Mouse (Mus musculus): ENCODE results near the gene Fndc3b. TPM values are rescaled to one million over a fixed set of nuclear protein-coding genes. Genes with fewer than 3 reads are reported as not detected.
A peak's percentile ranks its signal among the peaks of the same experiment; 100 is the strongest.

Fndc3b gene
- polyA plus RNA-seq, 1 experiment from 2014 or later: 6.7 TPM

- H3K27ac ChIP-seq (ENCODE audit: low read length): no peak overlapping the region
- no peaks in the 10 kb centered on the region for H3K36me3 ChIP-seq (ENCODE audit: control insufficient read depth, insufficient read depth)
- H3K4me1 ChIP-seq (replicated peaks; ENCODE audit: control insufficient read depth, insufficient read depth, low read length): no peaks in the 10 kb centered on the region
- H3K9me3 ChIP-seq (ENCODE audit: control insufficient read depth, low read length): no peaks in the 10 kb centered on the region
- H3K4me2 ChIP-seq (ENCODE audit: low read length): no peak overlapping the region
- no peak overlapping the region for H3K4me3 ChIP-seq (replicated peaks; ENCODE audit: low read length)
- WGBS: 94% methylated on average over 9 of the region's 9 CpGs
- no peaks in the 10 kb centered on the region for H3K27me3 ChIP-seq (replicated peaks; ENCODE audit: control insufficient read depth, insufficient read depth, low read length)
- H3K9ac ChIP-seq (replicated peaks; ENCODE audit: low read depth, low read length): no peak overlapping the region
- ATAC-seq: no peak
Measured at GRCm38 (mm10) chr3:27462316-27462902, 248.7 kb downstream of the Fndc3b start.

GRCm38 (mm10) chr3:27461861-27462260 lies 249.2 kb downstream of the Fndc3b start:
- no peak for ATAC-seq

GRCm38 (mm10) chr3:27461037-27461436 lies 250.1 kb downstream of the Fndc3b start:
- Histone ChIP-seq H3K4me1 (replicated peaks; ENCODE audit: control insufficient read depth, insufficient read depth, low read length) (no peaks in the 10 kb centered on the region), H3K4me2 (ENCODE audit: low read length) (no peak overlapping the region), H3K36me3 (ENCODE audit: control insufficient read depth, insufficient read depth) (no peaks in the 10 kb centered on the region), H3K9ac (replicated peaks; ENCODE audit: low read depth, low read length) (no peak overlapping the region), H3K4me3 (replicated peaks; ENCODE audit: low read length) (no peak overlapping the region), H3K9me3 (ENCODE audit: control insufficient read depth, low read length) (no peaks in the 10 kb centered on the region), H3K27me3 (replicated peaks; ENCODE audit: control insufficient read depth, insufficient read depth, low read length) (no peaks in the 10 kb centered on the region), H3K27ac (ENCODE audit: low read length) (no peak overlapping the region)
- ATAC-seq: peak; percentile 68
- 67% methylated on average over 1 of the region's 1 CpGs for WGBS

More at GRCm38 (mm10) chr3:27461861-27462260, 249.2 kb downstream of the Fndc3b start:
- no peaks in the 10 kb centered on the region for H3K9me3 ChIP-seq (ENCODE audit: control insufficient read depth, low read length)
- no peaks in the 10 kb centered on the region for H3K27me3 ChIP-seq (replicated peaks; ENCODE audit: control insufficient read depth, insufficient read depth, low read length)
- H3K9ac ChIP-seq (replicated peaks; ENCODE audit: low read depth, low read length): no peak overlapping the region
- no peak overlapping the region for H3K4me2 ChIP-seq (ENCODE audit: low read length)
- H3K4me3 ChIP-seq (replicated peaks; ENCODE audit: low read length): no peak overlapping the region
- H3K36me3 ChIP-seq (ENCODE audit: control insufficient read depth, insufficient read depth): no peaks in the 10 kb centered on the region
- H3K4me1 ChIP-seq (replicated peaks; ENCODE audit: control insufficient read depth, insufficient read depth, low read length): no peaks in the 10 kb centered on the region
- H3K27ac ChIP-seq (ENCODE audit: low read length): no peak overlapping the region
- WGBS: 89% methylated on average over 7 of the region's 7 CpGs

GRCm38 (mm10) chr3:27458416-27458815 lies 252.7 kb downstream of the Fndc3b start:
- H3K9me3 ChIP-seq (ENCODE audit: control insufficient read depth, low read length): no peaks in the 10 kb centered on the region
- no peak overlapping the region for H3K4me2 ChIP-seq (ENCODE audit: low read length)
- 81% methylated on average over 9 of the region's 9 CpGs for WGBS
- H3K27me3 ChIP-seq (replicated peaks; ENCODE audit: control insufficient read depth, insufficient read depth, low read length): no peaks in the 10 kb centered on the region
- H3K4me3 ChIP-seq (replicated peaks; ENCODE audit: low read length): no peak overlapping the region
- H3K27ac ChIP-seq (ENCODE audit: low read length): no peak overlapping the region
- H3K9ac ChIP-seq (replicated peaks; ENCODE audit: low read depth, low read length): no peak overlapping the region
- ATAC-seq: no peak
- 0 out of 2 replicates have a peak, but pooled peaks cover 2% of the 10 kb centered on the region for H3K36me3 ChIP-seq (ENCODE audit: control insufficient read depth, insufficient read depth)
- no peaks in the 10 kb centered on the region for H3K4me1 ChIP-seq (replicated peaks; ENCODE audit: control insufficient read depth, insufficient read depth, low read length)

GRCm38 (mm10) chr3:27456514-27456913 lies 254.6 kb downstream of the Fndc3b start:
- Histone ChIP-seq H3K4me2 (ENCODE audit: low read length) (no peak overlapping the region), H3K9me3 (ENCODE audit: control insufficient read depth, low read length) (no peaks in the 10 kb centered on the region), H3K27me3 (replicated peaks; ENCODE audit: control insufficient read depth, insufficient read depth, low read length) (no peaks in the 10 kb centered on the region), H3K36me3 (ENCODE audit: control insufficient read depth, insufficient read depth) (0 out of 2 replicates have a peak, but pooled peaks cover 2% of the 10 kb centered on the region), H3K27ac (ENCODE audit: low read length) (no peak overlapping the region), H3K4me3 (replicated peaks; ENCODE audit: low read length) (no peak overlapping the region), H3K9ac (replicated peaks; ENCODE audit: low read depth, low read length) (no peak overlapping the region), H3K4me1 (replicated peaks; ENCODE audit: control insufficient read depth, insufficient read depth, low read length) (no peaks in the 10 kb centered on the region)
- WGBS: 93% methylated on average over 14 of the region's 14 CpGs
- ATAC-seq: no peak

- Histone ChIP-seq H3K4me2 (ENCODE audit: low read length) (no peak overlapping the region), H3K27ac (ENCODE audit: low read length) (no peak overlapping the region), H3K4me3 (replicated peaks; ENCODE audit: low read length) (no peak overlapping the region), H3K9me3 (ENCODE audit: control insufficient read depth, low read length) (no peaks in the 10 kb centered on the region), H3K9ac (replicated peaks; ENCODE audit: low read depth, low read length) (no peak overlapping the region), H3K36me3 (ENCODE audit: control insufficient read depth, insufficient read depth) (peaks cover 2% of the 10 kb centered on the region; the same call in 1 of the 2 replicates), H3K4me1 (replicated peaks; ENCODE audit: control insufficient read depth, insufficient read depth, low read length) (no peaks in the 10 kb centered on the region), H3K27me3 (replicated peaks; ENCODE audit: control insufficient read depth, insufficient read depth, low read length) (no peaks in the 10 kb centered on the region)
- ATAC-seq: no peak
- 84% methylated on average over 8 of the region's 8 CpGs for WGBS
Measured at GRCm38 (mm10) chr3:27454402-27455195, 256.5 kb downstream of the Fndc3b start.

GRCm38 (mm10) chr3:27453453-27454098 lies 257.5 kb downstream of the Fndc3b start:
- ATAC-seq: no peak
- H3K9ac ChIP-seq (replicated peaks; ENCODE audit: low read depth, low read length): no peak overlapping the region
- peaks cover 2% of the 10 kb centered on the region; the same call in 1 of the 2 replicates for H3K36me3 ChIP-seq (ENCODE audit: control insufficient read depth, insufficient read depth)
- no peak overlapping the region for H3K27ac ChIP-seq (ENCODE audit: low read length)
- 90% methylated on average over 13 of the region's 13 CpGs for WGBS
- H3K4me3 ChIP-seq (replicated peaks; ENCODE audit: low read length): no peak overlapping the region
- H3K9me3 ChIP-seq (ENCODE audit: control insufficient read depth, low read length): no peaks in the 10 kb centered on the region
- H3K4me1 ChIP-seq (replicated peaks; ENCODE audit: control insufficient read depth, insufficient read depth, low read length): no peaks in the 10 kb centered on the region
- H3K4me2 ChIP-seq (ENCODE audit: low read length): no peak overlapping the region
- no peaks in the 10 kb centered on the region for H3K27me3 ChIP-seq (replicated peaks; ENCODE audit: control insufficient read depth, insufficient read depth, low read length)

GRCm38 (mm10) chr3:27449447-27449846 lies 261.7 kb downstream of the Fndc3b start:
- no peaks in the 10 kb centered on the region for H3K27me3 ChIP-seq (replicated peaks; ENCODE audit: control insufficient read depth, insufficient read depth, low read length)
- H3K4me3 ChIP-seq (replicated peaks; ENCODE audit: low read length): no peak overlapping the region
- WGBS: 85% methylated on average over 4 of the region's 4 CpGs
- no peaks in the 10 kb centered on the region for H3K9me3 ChIP-seq (ENCODE audit: control insufficient read depth, low read length)
- no peaks in the 10 kb centered on the region for H3K4me1 ChIP-seq (replicated peaks; ENCODE audit: control insufficient read depth, insufficient read depth, low read length)
- H3K9ac ChIP-seq (replicated peaks; ENCODE audit: low read depth, low read length): no peak overlapping the region
- no peak overlapping the region for H3K4me2 ChIP-seq (ENCODE audit: low read length)
- ATAC-seq: no peak
- no peaks in the 10 kb centered on the region; the same call in 1 of the 2 replicates for H3K36me3 ChIP-seq (ENCODE audit: control insufficient read depth, insufficient read depth)
- no peak overlapping the region for H3K27ac ChIP-seq (ENCODE audit: low read length)

- Histone ChIP-seq H3K36me3 (ENCODE audit: control insufficient read depth, insufficient read depth) (no peaks in the 10 kb centered on the region; the same call in 1 of the 2 replicates), H3K9me3 (ENCODE audit: control insufficient read depth, low read length) (no peaks in the 10 kb centered on the region), H3K27ac (ENCODE audit: low read length) (no peak overlapping the region), H3K4me3 (replicated peaks; ENCODE audit: low read length) (no peak overlapping the region), H3K4me1 (replicated peaks; ENCODE audit: control insufficient read depth, insufficient read depth, low read length) (no peaks in the 10 kb centered on the region), H3K9ac (replicated peaks; ENCODE audit: low read depth, low read length) (no peak overlapping the region), H3K27me3 (replicated peaks; ENCODE audit: control insufficient read depth, insufficient read depth, low read length) (no peaks in the 10 kb centered on the region), H3K4me2 (ENCODE audit: low read length) (no peak overlapping the region)
- 89% methylated on average over 8 of the region's 9 CpGs for WGBS
- ATAC-seq: no peak
Measured at GRCm38 (mm10) chr3:27448367-27448766, 262.7 kb downstream of the Fndc3b start.

Data from forebrain, embryonic 16.5 days (tissue).